Mouse (Mus musculus): ENCODE data around the gene Cxcr3.

DNA sequence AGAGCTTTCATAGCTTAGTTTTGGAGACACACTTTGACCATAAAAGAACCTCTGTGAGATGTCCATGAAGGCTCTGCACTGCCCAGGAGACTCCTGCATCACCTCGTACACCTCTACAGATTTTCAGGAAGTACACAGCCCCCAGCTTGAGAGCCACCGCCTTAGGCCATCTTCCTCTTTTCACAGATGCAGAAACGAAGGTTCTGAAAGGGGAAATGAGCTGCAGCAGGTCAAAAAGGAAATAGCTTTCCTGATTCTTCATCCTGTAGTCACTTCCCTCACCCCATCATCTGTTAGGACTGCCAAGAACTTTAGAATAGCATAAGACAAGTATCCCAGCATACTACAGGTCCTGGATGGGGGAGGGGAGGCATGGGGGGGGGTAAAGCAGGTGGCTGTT is 36.2 kb upstream of the Cxcr3 start:
- TF ChIP-seq POLR2A (IDR thresholded peaks at IDR 0.05; ENCODE audit: low read depth, low read length): no peak
- no peak for TF ChIP-seq CTCF (IDR thresholded peaks at IDR 0.05; ENCODE audit: extremely low read depth, insufficient read depth, insufficient read length, insufficient replicate concordance)

Measured in spleen, adult 2 months (tissue).